Mouse (Mus musculus) layer of hippocampus, adult 11-12 months (tissue): ENCODE measurements at regions not wholly inside any gene's neighbourhood (a gene's known extent, or its start where the extent isn't known, plus 50 kb on each side); places are given as distances from the start of the nearest gene placed in this dataset.

Experiments
- DNase-seq: peaks from one replicate; pipeline ENCODE4 v3.0.0; 2022; ENCODE audit warnings: low spot score

DNA sequence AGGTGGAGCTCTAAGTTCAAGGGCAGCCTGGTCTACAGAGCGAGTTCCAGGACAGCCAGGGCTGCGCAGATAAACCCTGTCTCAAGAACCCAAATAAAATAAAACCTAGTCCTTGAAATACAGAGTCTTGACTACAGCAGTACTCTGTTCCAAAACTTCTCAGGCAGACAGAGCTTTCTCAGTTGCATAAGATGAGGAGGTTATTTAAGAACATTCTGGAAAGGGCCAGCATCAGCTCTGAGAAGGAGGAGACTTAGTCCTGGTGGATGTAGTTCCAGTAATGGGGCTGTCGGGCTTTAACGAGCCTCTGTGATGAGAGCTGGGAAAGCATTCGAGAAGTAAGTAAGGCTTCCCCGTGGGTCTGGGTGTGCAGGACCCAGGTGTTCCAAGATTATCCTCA, 83.5 kb upstream of the Klf4 start:
- DNase-seq = no peak

DNA sequence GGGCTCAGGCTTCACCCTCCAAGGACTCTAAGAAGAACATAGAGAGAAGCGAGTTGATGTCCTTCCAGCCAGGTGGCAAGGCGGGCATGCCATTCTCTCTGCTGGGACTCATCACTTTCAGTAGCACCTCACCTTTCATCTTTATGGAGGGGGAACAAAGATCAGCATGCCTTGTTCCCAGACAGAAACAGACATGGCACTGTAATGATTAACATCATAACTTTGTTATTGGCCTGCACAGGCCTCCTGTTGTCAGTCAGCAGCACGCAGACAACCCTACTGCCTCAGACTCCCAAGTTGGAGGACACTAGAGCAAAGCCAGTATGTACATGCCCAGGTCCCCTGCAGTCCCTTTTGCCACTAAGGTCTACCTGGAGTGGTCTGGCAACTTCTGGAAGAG, 81.3 kb upstream of the Klf4 start:
- no peak for DNase-seq

DNA sequence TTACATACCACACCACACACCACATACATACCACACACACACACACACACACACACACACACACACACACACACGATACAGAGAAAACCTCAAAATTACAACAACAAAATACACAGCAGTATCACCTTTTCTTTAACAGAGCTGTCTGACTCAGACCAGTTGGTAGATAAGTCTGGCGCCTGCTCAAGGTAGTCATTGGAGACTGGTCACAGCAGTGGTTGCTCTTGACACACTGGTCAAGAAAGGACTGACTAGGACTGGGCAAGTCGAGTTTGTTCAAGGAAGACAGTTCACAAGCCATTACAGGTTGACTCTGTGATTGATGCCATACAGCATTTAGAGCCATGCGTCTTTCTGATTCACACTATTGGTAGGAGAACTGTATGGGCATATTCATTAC, 78.7 kb upstream of the Klf4 start:
- DNase-seq = no peak

DNA sequence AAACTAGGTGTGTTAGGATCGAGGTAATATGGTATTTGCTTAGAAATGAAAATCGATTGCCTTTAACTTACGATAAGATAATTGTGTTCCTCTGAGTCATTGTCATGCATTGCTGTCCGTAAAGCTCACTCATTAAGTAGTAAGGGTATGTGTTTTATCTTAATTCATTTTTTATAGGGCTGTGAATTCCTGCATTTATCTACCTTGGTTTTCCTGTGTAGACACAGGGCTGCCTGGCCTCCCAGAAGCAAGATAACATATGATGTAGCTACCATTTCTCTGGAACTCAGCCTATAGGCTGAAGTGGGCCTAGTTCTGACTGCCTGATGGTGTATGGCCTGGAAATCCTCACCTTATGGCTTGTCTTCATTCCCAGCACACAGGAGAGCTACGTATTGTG, 76.9 kb upstream of the Klf4 start:
- DNase-seq = no peak

DNA sequence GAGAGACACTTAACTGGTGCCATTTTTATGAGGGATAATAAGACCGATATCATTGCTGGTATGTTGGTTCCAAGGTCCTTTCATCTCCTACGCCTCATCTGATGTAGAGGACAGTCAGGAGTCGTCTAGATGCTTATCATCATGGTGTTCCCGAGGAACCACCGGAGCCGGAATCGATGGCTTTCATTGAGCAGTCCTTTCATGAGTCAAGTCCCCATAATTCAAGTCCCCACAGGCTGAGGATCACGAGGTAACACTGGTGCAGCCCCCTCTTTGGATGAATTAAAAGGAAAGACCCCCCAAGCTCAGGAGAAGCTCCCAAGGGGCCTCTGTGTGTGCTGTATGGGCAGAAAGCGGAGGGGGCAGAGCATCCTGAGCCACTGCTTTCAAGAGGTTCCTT, 73.3 kb upstream of the Klf4 start:
- no peak for DNase-seq

DNA sequence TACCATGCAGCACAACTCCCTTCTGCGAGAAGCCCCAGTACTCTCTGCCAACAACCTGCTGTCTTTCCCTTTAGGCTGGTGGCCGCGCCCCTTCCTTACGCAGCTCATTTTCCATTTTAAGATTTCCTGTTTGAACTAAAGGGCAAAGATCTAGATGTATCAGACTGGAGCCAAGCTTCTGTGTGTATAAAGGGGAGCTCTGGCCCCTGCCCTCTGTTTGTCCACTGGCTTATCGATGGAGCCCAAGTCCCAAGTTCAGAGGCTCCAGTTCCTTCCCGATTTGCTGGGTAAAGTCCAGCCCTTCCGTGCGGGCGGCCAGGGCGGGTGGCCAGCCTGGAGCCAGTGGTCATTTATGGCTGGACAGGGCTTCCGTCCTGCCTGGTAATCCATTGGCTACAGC, 72.6 kb upstream of the Klf4 start:
- DNase-seq = no peak

DNA sequence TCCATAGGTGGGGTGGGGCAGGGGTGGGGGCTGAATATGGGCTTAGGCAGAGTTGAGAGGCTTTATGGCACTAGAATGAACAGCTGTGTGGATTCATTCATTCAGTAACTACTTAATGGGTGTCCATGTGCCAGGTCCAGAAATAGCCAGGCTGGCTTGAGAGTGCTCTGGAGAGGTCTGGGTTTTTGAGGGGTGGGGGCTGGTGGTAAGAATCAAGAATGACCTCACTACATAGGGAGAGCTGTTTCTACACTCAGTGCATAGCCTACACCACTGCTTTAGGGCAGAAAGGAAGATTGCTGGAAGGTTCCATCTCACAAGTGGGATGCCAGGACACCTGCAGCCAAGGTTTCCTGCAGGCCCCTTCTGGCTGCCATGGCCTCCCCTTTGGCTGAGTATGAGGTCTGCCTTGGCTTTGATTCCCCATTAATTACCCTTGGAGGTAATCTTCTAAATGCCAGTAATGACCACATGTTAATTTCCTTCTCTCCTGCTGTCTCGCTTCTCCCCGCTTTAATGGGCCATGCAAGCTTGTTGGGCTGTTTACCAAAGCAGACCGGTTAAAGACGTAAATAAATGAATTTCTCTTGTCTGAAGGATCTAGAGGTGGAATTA, 71.7 kb upstream of the Klf4 start:
- no peak for DNase-seq

DNA sequence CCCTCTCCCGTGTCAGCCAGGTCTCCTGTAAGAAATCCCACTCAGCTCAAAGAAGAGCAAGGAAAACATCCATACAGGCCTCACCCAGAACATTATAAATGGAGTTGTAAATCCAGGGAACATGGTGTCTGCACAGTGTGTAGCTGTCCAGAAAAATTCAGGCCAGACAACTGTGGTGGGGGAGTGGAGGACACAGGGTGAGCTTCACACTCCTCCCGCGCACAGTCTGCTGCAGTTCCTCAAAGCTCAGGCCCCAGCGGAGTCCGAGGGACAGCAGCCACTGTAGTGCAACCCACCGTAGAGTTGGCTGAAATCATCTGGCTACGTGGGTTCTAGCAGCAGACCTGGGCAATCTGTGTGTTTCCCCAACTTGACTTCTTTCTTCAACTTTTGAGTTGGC, 62.9 kb upstream of the Klf4 start:
- DNase-seq = no peak

DNA sequence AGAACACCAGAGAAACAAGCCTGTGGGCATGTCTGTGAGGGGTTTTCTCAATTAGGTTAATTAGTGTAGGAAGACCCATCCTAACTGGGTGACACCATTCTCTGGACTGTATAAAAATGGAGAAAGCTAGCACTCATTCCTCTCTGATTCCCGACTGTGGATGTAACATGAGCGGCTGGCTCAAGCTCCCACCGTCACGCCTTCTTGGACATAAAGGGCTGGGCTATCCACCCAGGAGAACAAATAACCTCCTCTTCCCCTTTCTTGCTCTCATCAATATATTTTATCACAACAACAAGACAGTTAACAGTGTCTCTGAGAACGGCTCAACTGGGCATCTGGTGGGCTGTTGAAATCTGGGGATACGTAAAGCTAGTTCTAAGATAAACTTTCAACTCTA, 62.4 kb upstream of the Klf4 start:
- DNase-seq = no peak

DNA sequence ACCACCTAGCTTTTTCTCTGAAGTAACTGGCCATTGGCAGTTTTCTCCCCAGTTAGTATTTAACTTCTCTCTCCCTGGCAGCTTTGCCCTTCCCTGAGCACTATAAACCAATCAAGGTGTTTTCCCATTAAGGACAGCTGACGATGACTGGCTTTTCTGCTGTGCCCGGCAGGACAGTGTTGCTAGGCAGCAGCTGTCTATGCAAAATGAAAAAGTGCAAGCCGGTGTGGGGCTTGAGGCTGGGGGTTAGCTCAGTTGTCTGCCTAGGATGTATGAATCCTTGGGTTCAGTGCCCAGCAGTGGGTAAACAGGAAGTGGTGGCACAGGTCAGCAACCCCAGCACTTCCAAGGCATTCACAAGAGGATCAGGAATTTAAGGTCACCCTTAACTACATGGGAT, 60.9 kb upstream of the Klf4 start:
- no peak for DNase-seq

DNA sequence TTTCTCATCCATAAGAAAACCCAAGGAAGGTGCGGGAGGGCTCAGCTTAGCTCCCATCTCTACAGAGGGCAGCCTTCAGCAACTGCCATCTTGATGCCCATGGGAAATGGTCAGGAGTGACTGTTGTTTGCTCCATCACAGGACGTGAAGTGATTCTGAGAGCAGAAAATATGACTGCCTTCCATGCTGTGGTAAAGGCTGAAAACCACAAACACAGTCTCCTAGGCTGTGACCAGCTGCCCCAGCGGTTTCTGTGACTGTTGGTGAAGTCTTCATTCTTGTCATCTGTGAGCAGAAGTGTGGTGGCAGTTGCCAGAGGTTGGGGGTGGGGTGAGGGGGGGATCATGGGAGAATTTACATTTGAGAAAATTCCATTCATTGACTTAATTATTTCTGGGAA, 53.9 kb upstream of the Klf4 start:
- no peak for DNase-seq

DNA sequence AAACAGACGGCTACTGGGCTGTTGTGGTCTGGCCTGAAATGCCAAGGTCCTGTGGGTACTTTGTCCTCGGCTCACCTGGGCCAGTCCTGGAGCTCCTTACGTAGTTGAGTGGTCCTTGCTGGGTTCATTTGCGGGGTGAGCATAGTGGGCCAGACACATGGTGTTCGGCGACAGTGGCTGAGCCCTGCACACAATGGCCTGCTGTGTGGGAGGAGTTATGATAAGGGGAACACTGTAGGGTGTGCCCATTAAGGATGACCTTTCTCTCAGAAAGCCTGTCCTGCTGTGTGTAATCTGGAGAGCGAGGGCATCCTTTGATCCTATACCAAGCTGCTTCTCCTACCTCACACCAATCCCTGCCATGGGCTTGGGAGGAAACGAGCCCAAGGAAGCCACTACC, 51.3 kb upstream of the Klf4 start:
- no peak for DNase-seq
